ENCODE assay signal across 9 mouse cellular contexts in genomic region chr13:92529828-92530720, GRCm38 (mm10). TPM values are rescaled to one million over a fixed set of nuclear protein-coding genes. Genes with fewer than 3 reads are reported as not detected.
DNase-seq lines count a peak whose midpoint lies in the region; ATAC-seq and TF ChIP-seq lines count a peak whose summit lies in the region.
"Had no signal": no experiment of that assay in that cellular context is flagged by ENCODE, and none has a peak within 500 bp of the region (broad histone marks: within the 10 kb centered on the region; RNA-seq: fewer than 3 reads in every experiment).

No protein-coding gene starts in this region.

- 3% methylated on average over 46 of the region's 47 CpGs for WGBS in hindbrain, embryonic 15.5 days
- 2% methylated on average over 47 of the region's 47 CpGs for WGBS in midbrain, embryonic 15.5 days

- no peaks in the 10 kb centered on the region for H3K36me3 ChIP-seq in hindbrain, embryonic 15.5 days
- H3K36me3 ChIP-seq in midbrain, embryonic 15.5 days (replicated peaks): no peaks in the 10 kb centered on the region

- H3K4me1 ChIP-seq in hindbrain, embryonic 15.5 days (replicated peaks): peaks cover 12% of the 10 kb centered on the region
- peaks cover 10% of the 10 kb centered on the region for H3K4me1 ChIP-seq in midbrain, embryonic 15.5 days

- no peaks in the 10 kb centered on the region for H3K27me3 ChIP-seq in hindbrain, embryonic 15.5 days
- H3K27me3 ChIP-seq in midbrain, embryonic 15.5 days (replicated peaks): no peaks in the 10 kb centered on the region

- DNase-seq in left cerebral cortex, adult 2 months (ENCODE audit: extremely low spot score in 1 of 2, low spot score in 2 of 2): no peak
- DNase-seq in left cerebral cortex, postnatal 10 days (ENCODE audit: extremely low spot score in 1 of 2, low spot score in 2 of 2): no peak
- DNase-seq in brain, embryonic 14.5 days (ENCODE audit: low read depth): peak; percentile 67
- DNase-seq in ovary, postnatal 36 days (ENCODE audit: low spot score): no peak
- DNase-seq in layer of hippocampus, adult 18-20 months (ENCODE audit: low spot score in 2 of 2): no peak
- DNase-seq in right cerebral cortex, postnatal 36 days (ENCODE audit: low spot score in 2 of 2): no peak

- peak overlapping the region; percentile 81 for H3K9ac ChIP-seq in hindbrain, embryonic 15.5 days
- H3K9ac ChIP-seq in midbrain, embryonic 15.5 days: peak overlapping the region; percentile 98

- no peak for TF ChIP-seq CTCF in left cerebral cortex, adult 2 months (IDR thresholded peaks at IDR 0.05)
- no peak for TF ChIP-seq CTCF in brain, embryonic 14.5 days (IDR thresholded peaks at IDR 0.05; ENCODE audit: borderline replicate concordance, extremely low read depth, insufficient read depth, insufficient read length)

- H3K4me3 ChIP-seq in left cerebral cortex, adult 2 months: peak overlapping the region; percentile 79
- peak overlapping the region; percentile 74 for H3K4me3 ChIP-seq in hindbrain, embryonic 15.5 days
- H3K4me3 ChIP-seq in midbrain, embryonic 15.5 days: peak overlapping the region; percentile 95

- H3K27ac ChIP-seq in left cerebral cortex, adult 2 months: peak overlapping the region; percentile 93
- peak overlapping the region; percentile 92 for H3K27ac ChIP-seq in hindbrain, embryonic 15.5 days (replicated peaks)
- peak overlapping the region; percentile 97 for H3K27ac ChIP-seq in midbrain, embryonic 15.5 days

- H3K9me3 ChIP-seq in hindbrain, embryonic 15.5 days: no peaks in the 10 kb centered on the region
- no peaks in the 10 kb centered on the region for H3K9me3 ChIP-seq in midbrain, embryonic 15.5 days

- intact Hi-C loops in left cerebral cortex, adult 2 months (cut with DNase I): loop anchor here (2.0 to 5.0 kb wide), 2 partner anchors 82 to 175 kb away; partner anchors contain the start of genes Dhfr, Msh3 and Serinc5
- intact Hi-C loops in left cerebral cortex, postnatal 10 days (cut with DNase I): no loop called here

- H3K4me2 ChIP-seq in hindbrain, embryonic 15.5 days: peak overlapping the region; percentile 62
- H3K4me2 ChIP-seq in midbrain, embryonic 15.5 days: peak overlapping the region; percentile 68

- ATAC-seq in hindbrain, embryonic 15.5 days (ENCODE audit: low FRiP score, low read depth): peak; percentile 93
- ATAC-seq in midbrain, embryonic 15.5 days (replicated peaks): peak; percentile 93

- TF ChIP-seq POLR2A in brain, embryonic 14.5 days (IDR thresholded peaks at IDR 0.05; ENCODE audit: borderline replicate concordance, extremely low read depth, insufficient read depth, insufficient read length, poor library complexity, severe bottlenecking): no peak

RNA-seq across cellular contexts. Expression of gene Zfyve16, which starts 0.6 kb away (rescaled TPM):
- total RNA-seq in left cerebral cortex, adult 2 months (2021): 10 to 100 TPM; 16.7 to 18.4 TPM
- total RNA-seq in left cerebral cortex, postnatal 10 days (2021): 10 to 100 TPM; 20.4 to 22.7 TPM
- polyA plus RNA-seq in brain, embryonic 14.5 days (2012; rRNA removed): 16.2 and 18.6 TPM in 2 replicates
- polyA plus RNA-seq in hindbrain, embryonic 15.5 days (2015; fragmentation: Nextera tagmentation; extraction: Ambion mirVana): 9.0 and 9.2 TPM in 2 replicates
- polyA plus RNA-seq in midbrain, embryonic 15.5 days (2015; fragmentation: Nextera tagmentation; extraction: Ambion mirVana): 11.0 TPM in 2 replicates
- 10 to 100 TPM; 15.1 to 15.6 TPM for total RNA-seq in layer of hippocampus, adult 18-20 months (2021)

RNA-seq across cellular contexts. Expression of gene Spz1, which starts 45.9 kb away (rescaled TPM):
- not detected for total RNA-seq in left cerebral cortex, adult 2 months (2021)
- not detected for total RNA-seq in left cerebral cortex, postnatal 10 days (2021)
- polyA plus RNA-seq in brain, embryonic 14.5 days (2012; rRNA removed): not detected in 2 replicates
- polyA plus RNA-seq in hindbrain, embryonic 15.5 days (2015; fragmentation: Nextera tagmentation; extraction: Ambion mirVana): not detected in 2 replicates
- polyA plus RNA-seq in midbrain, embryonic 15.5 days (2015; fragmentation: Nextera tagmentation; extraction: Ambion mirVana): not detected in 2 replicates
- total RNA-seq in layer of hippocampus, adult 18-20 months (2021): not detected
- total RNA-seq: hematopoietic stem cell, adult 5-6 weeks had no signal

RNA-seq across cellular contexts. Expression of gene Fam151b, which starts 46.3 kb away (rescaled TPM):
- 10 to 100 TPM; 10.4 to 10.7 TPM for total RNA-seq in left cerebral cortex, adult 2 months (2021)
- total RNA-seq in left cerebral cortex, postnatal 10 days (2021): 1 to 10 TPM; 8.7 to 8.9 TPM
- 4.1 and 6.4 TPM in 2 replicates for polyA plus RNA-seq in brain, embryonic 14.5 days (2012; rRNA removed)
- 0.18 and 0.21 TPM in 2 replicates for polyA plus RNA-seq in hindbrain, embryonic 15.5 days (2015; fragmentation: Nextera tagmentation; extraction: Ambion mirVana)
- 0.14 and 0.33 TPM in 2 replicates for polyA plus RNA-seq in midbrain, embryonic 15.5 days (2015; fragmentation: Nextera tagmentation; extraction: Ambion mirVana)
- total RNA-seq in layer of hippocampus, adult 18-20 months (2021): 10 to 100 TPM in 1 of 2 experiments, 1 to 10 TPM in 1; 8.2 to 11.1 TPM
